Mouse (Mus musculus): ENCODE measurements around the gene Ube4b.

Ube4b gene

GRCm38 (mm10) chr4:149305761-149306711, 120.5 kb downstream of the Ube4b start:
- no peak for ATAC-seq (ENCODE audit: low TSS enrichment)

GRCm38 (mm10) chr4:149304466-149304865, 122.1 kb downstream of the Ube4b start:
- ATAC-seq (ENCODE audit: low TSS enrichment) = no peak

DNA sequence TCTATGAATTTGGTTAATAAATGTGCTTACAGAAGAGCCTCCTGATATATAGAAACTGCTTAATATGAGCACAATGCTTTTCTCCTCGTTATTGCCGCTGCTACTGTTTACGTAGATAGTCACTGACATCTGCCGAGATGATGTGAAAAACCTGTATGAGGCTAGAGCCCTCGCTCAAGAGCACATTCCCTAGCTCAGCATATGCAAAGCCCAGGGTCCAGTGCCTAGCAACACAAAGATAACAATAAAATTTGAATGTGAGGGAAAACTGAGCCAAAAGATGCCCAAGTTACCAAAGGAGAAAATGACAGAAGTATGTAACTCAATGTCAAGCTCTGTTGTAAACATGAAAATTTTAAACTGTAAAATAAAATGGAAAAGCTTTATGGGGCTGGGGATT, 123.0 kb downstream of the Ube4b start:
- no peak for ATAC-seq (ENCODE audit: low TSS enrichment)

- ATAC-seq (ENCODE audit: low TSS enrichment) = no peak
These were observed 123.8 kb downstream of the Ube4b start for GRCm38 (mm10) chr4:149302751-149303150.

DNA sequence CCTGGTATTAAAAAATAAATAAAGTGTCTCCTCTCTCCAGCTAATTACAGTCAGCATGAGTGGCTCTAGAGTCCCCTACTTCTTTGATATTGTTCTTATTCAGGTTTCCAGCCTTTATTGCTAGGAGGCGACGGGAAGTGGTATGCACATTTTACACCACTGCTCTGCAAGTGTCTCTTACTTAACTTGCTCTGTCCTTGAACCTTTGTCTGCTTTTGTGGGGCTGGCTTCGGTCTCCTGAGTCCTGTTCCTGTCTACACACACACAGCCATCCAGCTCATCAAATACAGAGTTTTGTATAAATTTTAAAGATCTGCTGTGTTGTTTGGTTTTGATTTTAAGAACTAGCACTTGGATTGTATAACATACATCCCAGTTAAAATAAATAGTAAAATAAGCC, 124.4 kb downstream of the Ube4b start:
- no peak for ATAC-seq (ENCODE audit: low TSS enrichment)

- no peak for ATAC-seq (ENCODE audit: low TSS enrichment)
These were observed 130.0 kb downstream of the Ube4b start for GRCm38 (mm10) chr4:149296501-149296900.

DNA sequence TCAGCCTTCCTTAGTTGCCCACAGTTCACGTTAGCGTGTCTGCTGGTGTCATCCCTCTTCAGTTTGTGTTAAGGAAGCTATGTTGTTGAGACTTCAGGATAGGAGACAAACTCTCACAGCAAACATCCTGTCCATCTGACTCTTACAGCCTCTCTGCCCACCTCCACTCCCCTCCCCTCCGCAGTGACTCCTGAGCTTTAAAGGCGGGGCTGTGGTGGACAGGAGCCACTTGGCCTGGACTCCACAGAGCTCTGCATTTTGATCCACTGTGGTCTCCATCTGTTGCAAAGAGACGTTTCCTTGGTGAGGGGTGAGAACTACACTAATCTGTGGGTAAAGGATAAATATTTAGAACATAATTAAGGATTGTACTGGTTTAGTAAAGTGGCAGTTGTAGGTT, 133.6 kb downstream of the Ube4b start:
- ATAC-seq (ENCODE audit: low TSS enrichment) = no peak

DNA sequence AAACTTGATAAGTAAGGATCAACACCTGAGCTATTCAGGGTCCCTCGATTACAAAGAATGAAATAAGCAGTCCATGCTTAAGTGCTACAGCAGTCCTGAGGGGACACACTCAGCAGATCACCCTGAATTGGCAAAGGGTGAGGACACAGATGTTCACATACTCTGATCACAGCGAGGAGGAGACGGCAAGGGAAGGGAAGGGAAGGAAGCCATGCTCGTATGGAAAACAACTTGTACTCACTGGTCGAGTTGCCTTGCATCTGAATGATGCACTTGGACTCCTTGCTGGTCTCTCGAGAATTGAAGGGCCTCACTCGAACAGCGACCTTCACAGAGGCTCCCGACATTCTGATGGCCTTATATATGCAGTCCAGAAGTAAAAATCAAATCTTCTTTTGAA, 135.5 kb downstream of the Ube4b start:
- no peak for ATAC-seq (ENCODE audit: low TSS enrichment)

GRCm38 (mm10) chr4:149290157-149290750, 136.3 kb downstream of the Ube4b start:
- no peak for ATAC-seq (ENCODE audit: low TSS enrichment)

DNA sequence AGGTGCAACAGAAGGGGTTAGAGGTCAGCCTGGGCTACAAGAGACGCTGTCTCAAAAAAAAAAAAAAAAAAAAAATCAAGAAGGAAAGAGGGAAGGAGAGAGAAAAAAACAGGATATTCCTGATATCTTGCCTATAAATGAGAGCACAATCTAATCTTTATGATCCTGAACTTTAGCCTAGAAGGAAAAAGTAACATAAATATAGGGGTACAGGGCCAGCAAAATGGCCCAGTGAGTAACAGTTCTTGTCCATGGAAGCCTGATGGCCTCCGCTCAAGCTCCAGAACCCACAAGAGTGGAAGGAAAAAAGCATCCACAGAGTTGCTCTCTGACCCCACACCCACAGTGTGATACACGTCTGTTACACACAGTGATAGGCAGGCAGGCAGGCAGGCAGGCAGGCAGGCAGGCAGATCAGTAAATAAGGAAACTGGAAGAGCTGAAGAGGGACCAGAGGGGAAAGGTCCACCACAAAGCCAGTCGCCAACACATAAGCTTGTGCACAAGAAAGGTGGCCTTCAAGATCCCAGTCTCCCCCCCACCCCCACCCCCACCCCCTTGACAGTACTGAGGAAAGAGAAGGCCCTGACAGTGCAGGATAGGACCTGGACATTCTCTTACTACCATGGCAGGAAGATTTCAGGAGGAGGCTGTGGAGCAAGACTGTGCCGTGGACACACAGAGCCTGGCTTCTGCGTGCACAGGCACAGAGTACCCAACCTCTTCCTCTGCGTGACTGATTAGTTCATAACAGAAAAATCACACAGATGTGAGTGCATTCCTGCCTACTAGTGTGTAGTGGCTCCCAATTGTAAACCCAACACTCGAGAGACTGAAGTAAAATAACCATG, 140.0 kb downstream of the Ube4b start:
- ATAC-seq (ENCODE audit: low TSS enrichment) = no peak

- ATAC-seq (ENCODE audit: low TSS enrichment) = no peak
These were observed 140.9 kb downstream of the Ube4b start for GRCm38 (mm10) chr4:149285691-149286090.

DNA sequence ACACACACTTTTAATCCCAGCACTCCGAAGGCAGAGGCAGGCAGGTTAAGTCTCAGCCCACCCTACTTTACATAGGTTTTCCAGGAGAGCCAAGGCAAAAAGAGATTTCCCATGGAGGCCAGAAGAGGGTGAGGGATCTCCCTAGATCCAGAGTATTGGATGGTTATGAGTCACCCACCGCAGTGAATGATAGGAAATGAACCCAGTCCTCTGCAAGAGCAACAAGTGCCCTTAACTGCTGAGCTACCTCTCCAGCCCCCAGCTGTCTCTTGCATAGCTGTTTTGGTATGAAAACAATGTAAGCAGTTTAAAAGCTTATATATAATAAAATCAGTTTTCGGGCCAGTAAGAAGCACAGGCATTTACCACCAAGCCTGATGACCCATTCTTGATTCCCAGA, 143.5 kb downstream of the Ube4b start:
- ATAC-seq (ENCODE audit: low TSS enrichment) = no peak

GRCm38 (mm10) chr4:149282025-149282738, 144.4 kb downstream of the Ube4b start:
- no peak for ATAC-seq (ENCODE audit: low TSS enrichment)
